16 mouse cellular contexts compared by ENCODE assay signal in genomic region chrX:51084211-51084610, GRCm38 (mm10).
"Had no signal": no experiment of that assay in that cellular context is flagged by ENCODE, and none has a peak within 500 bp of the region (broad histone marks: within the 10 kb centered on the region; RNA-seq: fewer than 3 reads in every experiment).

No protein-coding gene starts in this region.

- DNase-seq: forebrain, postnatal 0 days; gastrocnemius, postnatal 14 days; gastrocnemius, postnatal 36 days; heart, adult 11 months; heart, adult 2 months; heart, postnatal 14 days; heart, postnatal 36 days; kidney, adult 11 months; kidney, adult 8-10 months; kidney, postnatal 10 days; kidney, postnatal 25 days; kidney, postnatal 4 days; liver; liver, embryonic 13.5 days had no signal

- ATAC-seq: forebrain, postnatal 0 days; hindbrain, postnatal 0 days; intestine, embryonic 16.5 days had no signal
